Mouse (Mus musculus): ENCODE data around the gene Gm960. TPM values are rescaled to one million over a fixed set of nuclear protein-coding genes. Genes with fewer than 3 reads are reported as not detected.

The Gm960 gene
- total and polyA plus RNA-seq, 2 experiments from 2014 or later, result 1.6 TPM; not detected in 1

GRCm38 (mm10) chr19:4616546-4616945, 81.9 kb downstream of the Gm960 start:
- Histone ChIP-seq H3K27ac (ENCODE audit: low read depth) (no peak overlapping the region; the same call in 1 of the 2 replicates), H3K9me3 (replicated peaks; ENCODE audit: control insufficient read depth, low read length) (no peaks in the 10 kb centered on the region), H3K27me3 (ENCODE audit: control insufficient read depth, insufficient read depth, low read length) (no peaks in the 10 kb centered on the region), H3K4me3 (ENCODE audit: low read depth, low read length) (no peak overlapping the region), H3K36me3 (replicated peaks; ENCODE audit: control insufficient read depth, insufficient read depth, low read length) (peaks cover 22% of the 10 kb centered on the region), H3K4me2 (ENCODE audit: low read depth, low read length) (no peak overlapping the region), H3K4me1 (ENCODE audit: control insufficient read depth, insufficient read depth) (peaks cover 6% of the 10 kb centered on the region; the same call in 1 of the 2 replicates), H3K9ac (replicated peaks; ENCODE audit: low read depth, low read length) (no peak overlapping the region)
- WGBS, result 29% methylated on average over 4 of the region's 4 CpGs
- no peak for DNase-seq (ENCODE audit: low spot score)
- no peak for ATAC-seq (ENCODE audit: insufficient read depth, low read depth)
- TF ChIP-seq CTCF (IDR thresholded peaks at IDR 0.05; ENCODE audit: low read depth), result no peak
- TF ChIP-seq EP300 (IDR thresholded peaks at IDR 0.05; ENCODE audit: low read depth), result no peak

DNA sequence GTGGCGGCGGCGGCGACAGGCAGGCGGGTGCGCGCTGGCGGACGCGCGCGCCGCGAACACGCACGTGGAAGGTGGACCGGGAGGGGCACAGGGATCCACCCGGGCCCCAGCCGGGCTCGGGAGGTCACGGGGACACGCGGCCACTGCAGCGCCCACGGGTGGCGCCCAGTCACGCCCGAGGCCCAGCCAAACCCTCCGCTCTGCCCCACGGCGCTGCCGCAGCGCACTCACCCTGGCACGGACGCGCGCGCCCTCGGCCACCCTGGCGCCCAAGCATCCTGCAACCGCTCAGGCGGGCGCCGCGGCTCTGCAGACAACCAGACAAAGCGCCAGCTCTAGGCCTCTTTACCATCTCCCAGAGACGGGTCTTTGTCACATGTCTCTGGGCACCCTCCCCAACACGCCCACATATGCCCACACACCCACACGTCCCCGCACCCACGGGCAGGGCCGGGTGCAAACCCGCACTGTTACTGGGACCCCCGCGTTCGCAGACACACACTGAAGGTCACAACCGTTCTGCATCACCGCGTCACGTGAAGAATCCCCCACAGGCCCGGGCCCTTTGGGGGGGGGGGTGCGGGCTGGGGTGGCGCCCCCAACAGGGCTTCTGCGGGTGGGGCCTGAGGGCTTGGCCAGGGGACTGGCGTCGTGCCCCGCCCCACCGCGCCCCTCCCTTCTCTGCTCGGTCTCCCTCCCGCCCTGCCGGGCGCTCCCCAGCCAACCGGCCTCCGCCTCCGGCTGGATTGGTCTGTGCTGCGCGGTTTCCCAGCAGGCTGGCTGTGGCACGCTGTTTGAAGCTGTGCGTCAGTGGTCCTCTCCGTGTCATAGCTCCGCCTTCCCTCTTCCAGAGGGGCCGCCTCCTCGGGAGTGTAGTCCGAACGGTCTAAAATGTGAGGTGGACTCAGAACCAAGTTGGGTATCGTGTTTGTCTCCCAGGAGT, 83.0 kb downstream of the Gm960 start, which contains the start of gene Lrfn4:
Gene Lrfn4, minus strand, starts transcription at position 517 of the 943 bp plus-strand sequence.
- WGBS, result under 1% methylated on average over 71 of the region's 87 CpGs
- peaks cover 13% of the 10 kb centered on the region for H3K36me3 ChIP-seq (replicated peaks; ENCODE audit: control insufficient read depth, insufficient read depth, low read length)
- peaks cover 6% of the 10 kb centered on the region; the same call in 1 of the 2 replicates for H3K4me1 ChIP-seq (ENCODE audit: control insufficient read depth, insufficient read depth)
- H3K27ac ChIP-seq (ENCODE audit: low read depth), result peak within 1 kb of the TSS; percentile 50
- no peaks in the 10 kb centered on the region for H3K9me3 ChIP-seq (replicated peaks; ENCODE audit: control insufficient read depth, low read length)
- H3K4me2 ChIP-seq (ENCODE audit: low read depth, low read length), result peak within 1 kb of the TSS; percentile 93
- TF ChIP-seq EP300 (IDR thresholded peaks at IDR 0.05; ENCODE audit: low read depth) (no peak), CTCF (IDR thresholded peaks at IDR 0.05; ENCODE audit: low read depth) (no peak)
- H3K27me3 ChIP-seq (ENCODE audit: control insufficient read depth, insufficient read depth, low read length), result no peaks in the 10 kb centered on the region
- ATAC-seq (ENCODE audit: insufficient read depth, low read depth) (peak; percentile 94), DNase-seq (ENCODE audit: low spot score) (peak; percentile 90)
- peak within 1 kb of the TSS; percentile 79 for H3K9ac ChIP-seq (replicated peaks; ENCODE audit: low read depth, low read length)
- peak within 1 kb of the TSS; percentile 70 for H3K4me3 ChIP-seq (ENCODE audit: low read depth, low read length)

GRCm38 (mm10) chr19:4614305-4615150, 83.9 kb downstream of the Gm960 start:
- H3K9me3 ChIP-seq (replicated peaks; ENCODE audit: control insufficient read depth, low read length), result no peaks in the 10 kb centered on the region
- peaks cover 6% of the 10 kb centered on the region; the same call in 1 of the 2 replicates for H3K4me1 ChIP-seq (ENCODE audit: control insufficient read depth, insufficient read depth)
- H3K4me2 ChIP-seq (ENCODE audit: low read depth, low read length), result peak overlapping the region; percentile 93
- TF ChIP-seq CTCF (IDR thresholded peaks at IDR 0.05; ENCODE audit: low read depth) (no peak), EP300 (IDR thresholded peaks at IDR 0.05; ENCODE audit: low read depth) (no peak)
- peak overlapping the region; percentile 79 for H3K9ac ChIP-seq (replicated peaks; ENCODE audit: low read depth, low read length)
- H3K27ac ChIP-seq (ENCODE audit: low read depth), result peak overlapping the region; percentile 50
- no peak for ATAC-seq (ENCODE audit: insufficient read depth, low read depth)
- no peak for DNase-seq (ENCODE audit: low spot score)
- H3K4me3 ChIP-seq (ENCODE audit: low read depth, low read length), result peak overlapping the region; percentile 70
- peaks cover 13% of the 10 kb centered on the region for H3K36me3 ChIP-seq (replicated peaks; ENCODE audit: control insufficient read depth, insufficient read depth, low read length)
- WGBS, result 46% methylated on average over 20 of the region's 49 CpGs
- no peaks in the 10 kb centered on the region for H3K27me3 ChIP-seq (ENCODE audit: control insufficient read depth, insufficient read depth, low read length)

GRCm38 (mm10) chr19:4613464-4614304, 84.8 kb downstream of the Gm960 start:
- TF ChIP-seq EP300 (IDR thresholded peaks at IDR 0.05; ENCODE audit: low read depth) (no peak), CTCF (IDR thresholded peaks at IDR 0.05; ENCODE audit: low read depth) (no peak)

More at GRCm38 (mm10) chr19:4613464-4614304, 84.8 kb downstream of the Gm960 start:
- Histone ChIP-seq H3K36me3 (replicated peaks; ENCODE audit: control insufficient read depth, insufficient read depth, low read length) (peaks cover 13% of the 10 kb centered on the region), H3K27ac (ENCODE audit: low read depth) (no peak overlapping the region), H3K9ac (replicated peaks; ENCODE audit: low read depth, low read length) (no peak overlapping the region), H3K4me1 (ENCODE audit: control insufficient read depth, insufficient read depth) (peaks cover 6% of the 10 kb centered on the region; the same call in 1 of the 2 replicates), H3K4me2 (ENCODE audit: low read depth, low read length) (0 out of 2 replicates have a peak overlapping the region, but pooled peaks have one; percentile 93), H3K27me3 (ENCODE audit: control insufficient read depth, insufficient read depth, low read length) (no peaks in the 10 kb centered on the region), H3K9me3 (replicated peaks; ENCODE audit: control insufficient read depth, low read length) (no peaks in the 10 kb centered on the region), H3K4me3 (ENCODE audit: low read depth, low read length) (no peak overlapping the region)
- no peak for ATAC-seq (ENCODE audit: insufficient read depth, low read depth)
- DNase-seq (ENCODE audit: low spot score), result no peak
- WGBS, result 92% methylated on average over 33 of the region's 33 CpGs
